Mouse (Mus musculus) spleen, adult 2 months (tissue): Measurements from ENCODE around the gene Tecpr2.

Source experiments
- CTCF ChIP-seq: fragments of 200-500 bp; IDR thresholded peaks from 2 replicates; pipeline ENCODE4 v1.5.1; 2011; ENCODE audit warnings: mild to moderate bottlenecking, inconsistent platforms; ENCODE audit not compliant: insufficient read depth, insufficient read length, insufficient replicate concordance; ENCODE audit errors: extremely low read depth
- POLR2A ChIP-seq: fragments of 200-500 bp; IDR thresholded peaks from 2 replicates; pipeline ENCODE4 v1.6.1; 2011; ENCODE audit warnings: low read depth, low read length, inconsistent platforms

DNA sequence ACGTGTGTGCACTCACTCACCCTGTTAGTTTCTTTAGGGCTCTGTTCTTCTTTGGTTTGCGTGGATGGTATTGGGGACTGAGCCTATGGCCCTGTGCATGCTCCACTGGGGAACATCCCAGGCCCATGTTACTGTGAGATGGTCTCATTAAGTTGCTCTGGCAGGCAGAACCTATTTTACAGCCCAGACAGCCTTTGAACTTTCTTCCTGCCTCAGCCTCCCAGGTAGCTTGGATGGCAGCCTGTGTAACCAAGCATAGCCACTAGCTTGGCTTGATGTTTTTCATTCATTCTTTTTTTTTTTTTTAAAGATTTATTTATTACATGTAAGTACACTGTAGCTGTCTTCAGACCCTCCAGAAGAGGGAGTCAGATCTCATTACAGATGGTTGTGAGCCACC is 3.8 kb upstream of the Tecpr2 start:
- TF ChIP-seq POLR2A (no peak), CTCF (no peak)
